Mouse (Mus musculus) forebrain, embryonic 16.5 days (tissue): ENCODE measurements at regions not wholly inside any gene's neighbourhood (a gene's known extent, or its start where the extent isn't known, plus 50 kb on each side); places are given as distances from the start of the nearest gene placed in this dataset.

ENCODE experiments used
- ATAC-seq: fragments of 200-750 bp; cut with Nextera tagmentation; 2 replicates; pipeline ENCODE4 v1.8.0; 2017; ENCODE audit warnings: mild to moderate bottlenecking, moderate library complexity
- H3K27ac ChIP-seq: fragments of 300-500 bp; sonication (generic); 2 replicates; pipeline ENCODE4 v1.5.1; 2014; ENCODE audit warnings: low read length, control low read depth
- H3K27me3 ChIP-seq: fragments of 300-500 bp; sonication (generic); replicated peaks from 2 replicates; pipeline ENCODE4 v1.6.1; 2014; ENCODE audit warnings: low read length; ENCODE audit not compliant: control insufficient read depth, insufficient read depth
- H3K36me3 ChIP-seq: fragments of 300-500 bp; sonication (generic); 2 replicates; pipeline ENCODE4 v1.6.1; 2014; ENCODE audit not compliant: control insufficient read depth, insufficient read depth
- H3K4me1 ChIP-seq: fragments of 300-500 bp; sonication (generic); replicated peaks from 2 replicates; pipeline ENCODE4 v1.6.1; 2014; ENCODE audit warnings: low read length; ENCODE audit not compliant: control insufficient read depth, insufficient read depth
- H3K4me2 ChIP-seq: fragments of 300-500 bp; sonication (generic); 2 replicates; pipeline ENCODE4 v1.6.1; 2014; ENCODE audit warnings: mild to moderate bottlenecking, low read length, control low read depth
- H3K4me3 ChIP-seq: fragments of 300-500 bp; sonication (generic); replicated peaks from 2 replicates; pipeline ENCODE4 v1.5.1; 2014; ENCODE audit warnings: mild to moderate bottlenecking, low read length, control low read depth
- H3K9ac ChIP-seq: fragments of 300-500 bp; sonication (generic); replicated peaks from 2 replicates; pipeline ENCODE4 v1.6.1; 2014; ENCODE audit warnings: low read depth, low read length, control low read depth
- H3K9me3 ChIP-seq: fragments of 300-500 bp; sonication (generic); 2 replicates; pipeline ENCODE4 v1.6.1; 2016; ENCODE audit warnings: low read length; ENCODE audit not compliant: control insufficient read depth
- WGBS: fragments of 180-500 bp; shearing (Covaris S2); extraction: QIAGEN DNeasy Blood & Tissue Kit; methylation state at CpG from one replicate; pipeline ENCODE4 v1.1.7; 2014; 5-methylcytosine and 5-hydroxymethylcytosine counted together

DNA sequence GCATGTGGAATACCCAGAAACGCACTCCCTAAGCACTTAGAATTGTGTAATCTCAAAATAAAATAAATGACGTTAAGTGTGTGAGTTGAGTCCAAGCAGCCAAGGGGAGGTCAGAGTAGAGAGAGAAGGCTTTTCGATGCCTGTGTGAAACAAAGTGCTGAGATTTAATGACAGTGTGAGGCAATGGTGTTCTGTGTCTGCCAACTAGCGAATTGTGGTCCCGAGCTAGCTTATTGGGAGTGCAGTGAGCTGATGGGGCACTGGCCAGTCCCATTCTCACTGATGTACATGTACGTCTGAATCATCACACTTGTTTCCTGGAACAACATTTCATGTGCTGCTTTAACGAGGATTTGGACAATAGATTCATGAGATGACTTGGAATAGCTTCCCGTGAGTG lies 234.7 kb upstream of the Gm12728 start:
- Histone ChIP-seq H3K9me3 (no peaks in the 10 kb centered on the region), H3K4me3 (no peak overlapping the region)
- WGBS = 63% methylated on average over 8 of the region's 8 CpGs

DNA sequence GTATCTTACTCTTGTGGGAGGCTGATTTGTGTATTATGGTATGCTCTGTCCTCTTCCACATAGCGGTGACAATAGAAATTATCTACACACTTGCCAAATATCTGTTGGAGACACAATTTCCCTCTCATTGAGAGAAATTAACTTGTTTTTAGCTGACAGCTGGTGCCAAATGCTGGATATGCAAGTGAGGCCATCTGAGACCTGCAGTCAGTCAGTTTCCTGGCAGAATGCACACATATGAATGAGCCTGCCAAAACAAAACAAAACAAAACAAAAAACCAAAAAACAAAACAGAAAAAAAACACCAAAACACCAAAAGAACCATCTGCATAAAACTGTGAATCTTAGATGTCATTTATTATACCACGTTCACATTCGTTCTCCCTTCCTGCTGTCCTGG lies 233.7 kb upstream of the Gm12728 start:
- Histone ChIP-seq H3K4me2 (no peak overlapping the region), H3K9me3 (no peaks in the 10 kb centered on the region), H3K36me3 (no peaks in the 10 kb centered on the region), H3K4me1 (no peaks in the 10 kb centered on the region), H3K27ac (no peak overlapping the region), H3K4me3 (no peak overlapping the region), H3K9ac (no peak overlapping the region), H3K27me3 (no peaks in the 10 kb centered on the region)
- 52% methylated on average over 3 of the region's 3 CpGs for WGBS
- peak; percentile 74 for ATAC-seq

More for the DNA sequence above, 234.7 kb upstream of the Gm12728 start:
- ATAC-seq = no peak
- H3K4me2 ChIP-seq = no peak overlapping the region
- no peaks in the 10 kb centered on the region for H3K27me3 ChIP-seq
- no peak overlapping the region for H3K9ac ChIP-seq
- H3K27ac ChIP-seq = no peak overlapping the region
- H3K36me3 ChIP-seq = no peaks in the 10 kb centered on the region
- no peaks in the 10 kb centered on the region for H3K4me1 ChIP-seq

DNA sequence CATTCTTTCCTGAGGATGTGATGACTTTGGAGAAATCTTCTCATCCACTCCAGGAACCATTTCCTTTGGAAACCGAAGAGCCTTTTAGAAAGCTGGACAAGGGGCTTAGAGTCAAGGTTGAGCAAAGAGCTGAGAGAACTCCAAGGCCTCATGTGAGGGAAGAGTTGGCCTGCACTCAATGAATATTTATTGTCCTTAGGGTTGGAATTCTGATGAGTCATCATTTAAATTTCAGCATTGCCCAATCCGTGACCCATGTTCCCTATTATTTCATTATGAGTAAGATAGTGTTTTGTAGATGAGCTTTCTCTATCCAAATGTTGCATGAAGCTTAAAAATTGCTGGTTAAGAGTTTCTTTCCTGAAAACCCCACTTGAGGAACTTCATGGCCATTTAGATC lies 232.3 kb upstream of the Gm12728 start:
- Histone ChIP-seq H3K4me1 (no peaks in the 10 kb centered on the region), H3K27ac (no peak overlapping the region), H3K9ac (no peak overlapping the region), H3K36me3 (no peaks in the 10 kb centered on the region), H3K4me2 (no peak overlapping the region), H3K9me3 (no peaks in the 10 kb centered on the region), H3K27me3 (no peaks in the 10 kb centered on the region), H3K4me3 (no peak overlapping the region)
- ATAC-seq = no peak
- 95% methylated on average over 2 of the region's 2 CpGs for WGBS

DNA sequence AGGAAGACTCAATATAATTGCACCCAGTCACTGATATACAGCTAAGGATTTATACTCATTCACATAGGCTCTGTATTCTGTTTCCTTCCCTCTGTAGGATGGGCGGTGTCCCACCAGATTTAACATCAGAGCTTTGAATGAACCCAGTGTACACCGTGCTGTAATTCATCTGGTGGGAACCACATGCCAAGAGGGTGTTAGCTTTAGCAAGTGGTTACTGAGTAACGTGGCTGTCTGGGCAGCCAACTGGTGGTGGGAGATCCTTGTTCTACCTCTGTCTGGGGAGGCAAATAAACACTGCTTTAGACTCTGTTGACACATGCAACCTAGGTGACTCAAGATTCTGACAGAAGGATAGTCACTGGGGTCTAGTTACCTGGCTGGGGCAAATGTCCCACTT lies 229.6 kb upstream of the Gm12728 start:
- no peaks in the 10 kb centered on the region for H3K9me3 ChIP-seq
- no peaks in the 10 kb centered on the region for H3K36me3 ChIP-seq
- no peak overlapping the region for H3K27ac ChIP-seq
- ATAC-seq = no peak
- 73% methylated on average over 3 of the region's 3 CpGs for WGBS
- H3K27me3 ChIP-seq = no peaks in the 10 kb centered on the region
- no peak overlapping the region for H3K9ac ChIP-seq
- H3K4me3 ChIP-seq = no peak overlapping the region
- H3K4me2 ChIP-seq = no peak overlapping the region
- H3K4me1 ChIP-seq = no peaks in the 10 kb centered on the region

DNA sequence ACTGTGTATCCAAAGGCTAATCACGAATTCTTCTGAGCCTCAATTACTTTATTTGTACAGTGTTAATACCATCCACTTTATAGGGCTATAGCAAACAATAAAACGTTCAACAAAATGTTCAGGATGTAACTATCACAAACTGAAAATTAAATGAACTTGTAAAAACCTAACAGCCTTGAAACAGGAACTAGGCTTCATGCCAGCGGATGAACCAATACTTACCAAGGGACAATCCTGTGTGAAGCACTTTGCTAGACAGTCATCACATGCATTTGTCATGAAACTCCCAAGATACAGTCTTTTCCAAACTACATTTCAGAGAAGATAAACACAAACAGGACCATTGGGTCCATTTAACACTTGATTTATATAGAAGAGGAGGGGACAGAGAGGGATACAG lies 228.9 kb upstream of the Gm12728 start:
- Histone ChIP-seq H3K9me3 (no peaks in the 10 kb centered on the region), H3K36me3 (no peaks in the 10 kb centered on the region), H3K9ac (no peak overlapping the region), H3K4me2 (no peak overlapping the region), H3K4me3 (no peak overlapping the region), H3K4me1 (no peaks in the 10 kb centered on the region), H3K27ac (no peak overlapping the region), H3K27me3 (no peaks in the 10 kb centered on the region)
- no peak for ATAC-seq
- 78% methylated on average over 3 of the region's 3 CpGs for WGBS

DNA sequence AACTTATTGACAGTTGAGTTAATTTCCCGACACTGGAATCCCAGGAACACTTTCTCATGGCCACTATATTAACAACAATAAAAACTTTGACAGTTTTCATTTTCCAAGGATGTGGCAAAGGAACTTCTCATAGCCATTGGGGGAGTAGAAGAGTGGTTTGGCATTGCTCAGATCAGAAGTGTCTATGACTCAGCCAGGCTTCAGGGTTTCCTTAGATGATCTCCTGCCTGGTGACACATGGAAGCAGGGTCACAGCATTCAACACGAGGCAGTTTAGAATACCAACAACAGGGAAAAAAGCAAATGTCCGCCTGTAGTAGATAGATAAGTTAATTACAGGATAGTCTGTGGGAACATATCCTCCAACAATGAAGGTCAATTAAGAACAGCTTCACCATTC lies 228.1 kb upstream of the Gm12728 start:
- Histone ChIP-seq H3K36me3 (no peaks in the 10 kb centered on the region), H3K9me3 (no peaks in the 10 kb centered on the region), H3K4me1 (no peaks in the 10 kb centered on the region), H3K4me2 (no peak overlapping the region), H3K9ac (no peak overlapping the region), H3K4me3 (no peak overlapping the region), H3K27ac (no peak overlapping the region), H3K27me3 (no peaks in the 10 kb centered on the region)
- WGBS = 77% methylated on average over 3 of the region's 3 CpGs
- no peak for ATAC-seq

DNA sequence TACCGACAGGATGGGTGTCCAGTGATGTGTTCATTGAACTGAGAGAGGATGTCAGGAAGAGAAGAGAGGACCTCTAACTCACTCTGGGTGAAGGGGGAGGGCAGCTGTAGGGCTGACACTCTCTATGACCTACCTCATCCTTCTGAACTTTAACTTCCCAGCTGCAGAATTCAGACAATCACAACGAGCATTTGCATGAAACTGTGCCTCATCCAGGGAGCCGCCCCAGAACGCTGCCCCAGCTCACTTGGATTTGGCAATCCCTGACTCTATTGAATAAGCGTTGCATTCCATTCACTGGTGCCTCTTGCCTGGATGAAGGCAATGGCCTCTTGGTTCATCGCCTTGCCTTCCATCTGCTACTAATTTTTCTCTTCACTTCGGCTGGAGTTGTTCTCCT lies 223.9 kb upstream of the Gm12728 start:
- no peak overlapping the region for H3K27ac ChIP-seq
- H3K4me3 ChIP-seq = no peak overlapping the region
- H3K4me1 ChIP-seq = no peaks in the 10 kb centered on the region
- H3K4me2 ChIP-seq = no peak overlapping the region
- ATAC-seq = no peak
- no peaks in the 10 kb centered on the region for H3K36me3 ChIP-seq
- no peaks in the 10 kb centered on the region for H3K9me3 ChIP-seq
- WGBS = 81% methylated on average over 7 of the region's 7 CpGs
- no peaks in the 10 kb centered on the region for H3K27me3 ChIP-seq
- H3K9ac ChIP-seq = no peak overlapping the region

DNA sequence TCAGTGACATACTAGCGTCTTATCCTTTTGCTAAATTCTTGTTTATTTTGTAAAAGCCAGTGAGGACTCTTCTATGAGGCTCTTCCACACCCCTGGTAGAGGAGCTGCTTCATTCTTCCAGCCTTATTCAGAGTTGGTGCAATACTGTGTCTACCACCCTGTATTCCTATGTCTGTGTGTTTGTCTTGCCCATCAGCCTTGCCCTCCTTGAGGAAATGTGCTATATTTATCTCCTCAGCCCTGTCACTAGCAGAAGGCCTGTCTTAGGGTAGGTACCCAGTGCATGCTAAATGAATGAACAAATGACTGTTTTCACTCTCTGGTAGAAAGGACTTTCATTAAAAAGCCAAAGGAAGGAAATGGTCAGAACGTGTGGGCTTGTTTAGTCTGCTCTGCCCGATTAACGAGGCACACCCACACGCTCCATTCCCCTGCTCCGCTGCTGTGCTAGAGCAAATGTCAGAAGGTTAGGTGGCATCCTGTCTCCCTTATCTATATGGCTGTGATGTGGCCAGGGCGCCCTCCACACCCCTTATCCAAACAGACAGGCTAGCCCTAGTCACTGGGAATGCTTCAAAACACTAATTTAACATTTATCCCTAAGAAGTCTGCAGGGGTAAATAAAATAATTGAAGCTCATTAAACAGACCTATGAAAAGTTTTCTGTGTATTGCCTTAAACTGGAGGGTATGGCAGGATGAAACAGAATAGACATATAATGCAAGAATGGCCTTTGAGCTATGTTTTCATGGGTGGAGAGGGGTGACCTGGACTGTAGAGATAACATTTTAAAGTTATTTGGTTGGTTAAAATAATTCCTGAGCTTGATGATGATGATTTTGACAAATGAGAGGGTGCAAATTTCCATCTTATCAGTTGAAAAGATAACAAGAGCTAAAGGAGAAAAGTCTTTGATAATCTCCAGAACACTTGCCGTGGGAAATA lies 222.9 kb upstream of the Gm12728 start:
- WGBS = 64% methylated on average over 8 of the region's 8 CpGs
- H3K9ac ChIP-seq = no peak overlapping the region
- ATAC-seq = no peak

DNA sequence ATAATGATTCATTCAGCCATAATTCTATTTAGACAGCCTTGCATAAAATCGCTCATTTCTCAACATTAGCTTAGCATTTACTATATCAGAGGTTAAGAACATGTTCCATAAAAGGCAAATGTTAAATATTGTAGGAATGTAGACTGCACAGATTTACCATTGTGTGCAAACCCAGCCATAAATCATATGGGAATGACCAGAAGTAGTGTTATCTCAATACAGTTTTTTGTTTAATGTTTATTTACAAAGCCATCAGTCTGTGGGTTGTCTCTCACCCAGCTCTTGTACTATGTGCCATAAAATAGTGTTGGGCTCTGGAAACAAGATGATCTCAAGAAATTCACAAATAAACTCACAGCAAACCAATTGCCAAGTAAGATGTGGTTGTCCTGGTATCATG lies 220.0 kb upstream of the Gm12728 start:
- H3K36me3 ChIP-seq = no peaks in the 10 kb centered on the region
- H3K27me3 ChIP-seq = no peaks in the 10 kb centered on the region
- 91% methylated on average over 1 of the region's 1 CpGs for WGBS
- H3K9ac ChIP-seq = no peak overlapping the region
- H3K4me3 ChIP-seq = no peak overlapping the region
- no peak for ATAC-seq
- H3K27ac ChIP-seq = no peak overlapping the region
- H3K9me3 ChIP-seq = no peaks in the 10 kb centered on the region
- no peaks in the 10 kb centered on the region for H3K4me1 ChIP-seq
- no peak overlapping the region for H3K4me2 ChIP-seq

More for the DNA sequence above, 222.9 kb upstream of the Gm12728 start:
- H3K27ac ChIP-seq = no peak overlapping the region
- no peak overlapping the region for H3K4me2 ChIP-seq
- no peak overlapping the region for H3K4me3 ChIP-seq
- H3K27me3 ChIP-seq = no peaks in the 10 kb centered on the region
- no peaks in the 10 kb centered on the region for H3K4me1 ChIP-seq
- no peaks in the 10 kb centered on the region for H3K9me3 ChIP-seq
- no peaks in the 10 kb centered on the region for H3K36me3 ChIP-seq
